Mouse (Mus musculus) layer of hippocampus, postnatal 14 days (tissue): ENCODE measurements around the gene Myh14. TPM values are rescaled to one million over a fixed set of nuclear protein-coding genes. Genes with fewer than 3 reads are reported as not detected.

Experiments
- DNase-seq, 2 experiments: peaks; one replicate each; pipeline ENCODE4 v3.0.0; 2021 to 2022; ENCODE audit warnings: low spot score in 2 of 2, mixed read lengths in 1 of 2
- total RNA-seq, 2 experiments: library from RNA; stranded (reverse); gene quantifications; 2 replicates each; pipeline ENCODE4 v1.2.3; 2021

Myh14 gene
- total RNA-seq, 2 experiments from 2014 or later = 20.9 to 24.6 TPM

DNA sequence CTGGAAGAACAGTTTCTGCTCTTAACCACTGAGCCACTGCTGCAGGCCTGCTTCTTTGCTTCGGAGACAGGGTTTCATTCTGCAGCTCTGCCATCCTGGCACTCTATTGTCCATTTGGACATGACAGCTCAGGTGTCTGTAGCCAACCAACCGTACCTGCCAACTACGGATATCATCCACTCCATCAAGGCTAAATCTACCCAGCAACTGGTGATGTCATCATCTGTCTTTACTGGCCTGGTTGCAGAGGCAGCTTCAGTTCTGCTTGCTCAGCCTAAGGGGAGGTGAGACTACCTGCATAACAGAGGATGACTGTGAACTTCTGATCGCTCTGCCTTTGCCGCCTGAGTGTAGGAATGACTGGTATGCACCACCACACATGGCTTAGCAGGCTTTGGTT is 1.6 kb upstream of the Myh14 start:
- peak in 1 of 2 experiments; percentile 36 for DNase-seq

- no peak for DNase-seq
Measured at GRCm38 (mm10) chr7:44669103-44669502, 1.5 kb downstream of the Myh14 start.

DNA sequence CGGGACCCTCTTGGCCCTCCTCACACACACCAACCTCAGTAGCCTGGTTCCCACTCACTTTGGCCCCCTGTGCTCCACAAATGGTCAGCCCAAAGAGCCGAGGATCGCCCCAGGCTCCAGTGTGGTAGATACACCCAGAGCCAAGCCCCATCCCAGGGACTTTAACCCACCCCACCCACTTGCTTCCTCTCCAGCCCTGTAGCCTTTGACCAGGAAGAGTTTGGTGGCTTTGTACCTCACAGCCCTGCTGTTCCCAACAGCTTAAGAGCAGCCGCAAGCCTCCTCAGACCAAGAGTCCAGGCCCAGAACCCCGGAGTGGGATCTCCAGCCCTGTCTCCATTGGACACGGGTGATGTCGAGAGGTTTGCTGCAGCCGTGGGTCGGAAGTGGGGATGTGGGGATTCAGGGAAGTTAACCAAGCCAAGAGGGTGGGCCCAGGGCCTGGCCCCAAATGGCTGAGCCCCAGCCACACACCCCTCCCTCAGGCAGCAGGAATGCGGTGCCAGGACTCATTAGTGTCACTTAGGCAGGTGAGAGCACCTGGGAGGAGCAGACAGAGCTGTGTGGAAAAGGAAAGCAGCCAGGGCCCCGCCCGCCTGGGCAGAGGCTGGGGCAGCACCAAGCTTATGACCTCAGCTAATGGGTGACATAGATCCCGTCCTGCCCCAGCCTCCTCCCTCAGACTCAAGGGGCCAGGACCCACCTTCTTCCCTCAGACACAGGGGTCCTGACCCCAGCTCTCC is 2.5 kb downstream of the Myh14 start:
- DNase-seq = no peak

- DNase-seq = no peak
Measured at GRCm38 (mm10) chr7:44666462-44666861, 4.2 kb downstream of the Myh14 start.

- no peak for DNase-seq
Measured at GRCm38 (mm10) chr7:44664731-44665130, 5.9 kb downstream of the Myh14 start.

- DNase-seq = no peak
Measured at GRCm38 (mm10) chr7:44663546-44663945, 7.1 kb downstream of the Myh14 start.

- DNase-seq = no peak
Measured at GRCm38 (mm10) chr7:44662569-44662968, 8.1 kb downstream of the Myh14 start.

GRCm38 (mm10) chr7:44662168-44662567 is 8.5 kb downstream of the Myh14 start:
- no peak for DNase-seq

- DNase-seq = peak; percentile 75 to 84
Measured at GRCm38 (mm10) chr7:44661219-44661618, 9.4 kb downstream of the Myh14 start.

GRCm38 (mm10) chr7:44655504-44655903 is 15.1 kb downstream of the Myh14 start:
- no peak for DNase-seq

DNA sequence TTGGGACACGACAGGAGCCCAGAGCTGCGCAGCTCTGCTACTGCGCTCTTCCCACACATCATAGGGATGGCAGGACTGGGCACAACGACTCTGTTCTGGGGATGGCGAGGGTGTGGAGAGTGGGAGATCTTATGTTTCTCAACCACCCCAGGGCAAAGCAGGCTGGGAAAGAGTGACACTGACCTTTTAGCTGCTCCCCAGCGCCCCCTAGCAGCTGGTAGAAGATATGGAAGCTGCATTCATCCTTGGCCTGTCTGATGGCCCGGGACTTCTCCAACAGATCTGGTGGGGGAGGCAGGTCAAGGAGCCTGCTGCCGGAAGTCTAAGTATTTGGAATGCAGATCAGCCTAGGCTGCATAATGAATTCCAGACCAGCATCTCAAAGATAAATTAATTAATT is 16.9 kb downstream of the Myh14 start:
- DNase-seq = no peak

GRCm38 (mm10) chr7:44651416-44651815 is 19.2 kb downstream of the Myh14 start:
- DNase-seq = no peak

DNA sequence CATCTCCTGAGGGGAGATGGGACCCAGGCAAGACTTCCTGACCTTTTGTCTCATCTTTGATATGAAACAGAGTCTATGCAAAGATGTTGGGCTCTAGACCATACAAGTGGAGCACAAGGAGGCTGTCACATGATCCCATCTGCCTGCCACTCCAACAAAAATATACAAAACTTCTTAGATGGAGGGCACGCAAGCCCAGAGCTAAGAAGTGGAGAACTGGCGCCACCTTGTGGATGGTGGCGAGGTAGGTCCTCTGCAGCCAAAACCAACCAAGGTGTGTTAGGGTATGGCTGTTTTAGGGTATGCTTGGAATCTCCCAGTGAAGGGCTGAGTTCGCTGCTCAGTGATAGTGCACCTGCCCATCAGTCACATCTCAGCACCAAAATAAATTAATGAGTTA is 20.7 kb downstream of the Myh14 start:
- DNase-seq = peak; percentile 54 to 55

GRCm38 (mm10) chr7:44649094-44649610 is 21.5 kb downstream of the Myh14 start:
- no peak for DNase-seq

DNA sequence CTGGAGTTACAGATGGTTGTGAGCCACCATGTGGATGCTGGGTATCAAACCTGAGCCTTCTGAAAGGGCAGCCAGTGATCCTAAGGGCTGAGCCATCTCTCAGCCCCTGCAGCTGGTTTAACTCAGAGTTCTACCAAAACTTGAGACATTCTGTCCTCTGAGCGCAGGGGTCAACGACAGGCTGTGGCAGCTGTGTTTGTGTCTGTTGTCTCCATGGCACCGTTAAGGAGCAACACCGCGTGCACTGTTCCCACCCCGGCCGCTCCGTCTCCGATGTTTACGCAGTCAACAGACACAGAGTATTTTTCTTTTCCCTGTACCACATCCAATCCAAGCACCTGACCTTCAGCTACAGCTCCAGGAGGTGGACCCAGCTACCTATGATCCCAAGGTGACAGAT is 22.9 kb downstream of the Myh14 start:
- DNase-seq = no peak

DNA sequence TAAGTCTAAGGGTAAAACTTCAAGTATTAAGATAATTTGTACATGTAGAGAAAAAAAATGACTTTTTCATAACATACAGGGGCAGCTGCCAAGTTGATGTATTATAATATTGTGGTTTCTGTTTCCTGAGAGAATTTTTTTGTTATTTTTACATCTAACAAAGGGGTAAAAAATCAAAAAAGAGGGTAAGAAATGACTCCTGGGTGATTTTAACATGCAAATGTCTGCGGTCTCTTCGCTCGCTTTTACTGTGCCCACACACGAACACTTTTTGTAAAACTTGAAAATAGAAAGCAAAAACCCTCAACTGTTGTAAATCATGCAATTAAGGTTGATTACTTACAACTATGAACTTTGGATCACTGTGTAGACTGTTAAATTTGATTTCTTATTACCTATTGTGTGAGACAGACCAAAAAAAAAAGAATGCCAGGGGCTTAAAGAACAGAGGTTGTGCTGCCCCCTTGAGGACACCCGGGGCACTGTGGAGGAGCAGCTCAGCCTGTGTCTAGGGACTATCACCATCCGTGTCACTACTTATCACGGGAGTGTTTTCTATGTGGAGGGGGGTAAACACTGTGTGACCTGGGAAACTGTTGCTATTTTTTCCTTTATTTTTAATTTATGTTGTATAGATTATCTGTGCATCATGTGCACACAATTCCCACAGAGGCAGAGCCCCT is 23.5 kb downstream of the Myh14 start:
- DNase-seq = peak; percentile 68 to 82

DNA sequence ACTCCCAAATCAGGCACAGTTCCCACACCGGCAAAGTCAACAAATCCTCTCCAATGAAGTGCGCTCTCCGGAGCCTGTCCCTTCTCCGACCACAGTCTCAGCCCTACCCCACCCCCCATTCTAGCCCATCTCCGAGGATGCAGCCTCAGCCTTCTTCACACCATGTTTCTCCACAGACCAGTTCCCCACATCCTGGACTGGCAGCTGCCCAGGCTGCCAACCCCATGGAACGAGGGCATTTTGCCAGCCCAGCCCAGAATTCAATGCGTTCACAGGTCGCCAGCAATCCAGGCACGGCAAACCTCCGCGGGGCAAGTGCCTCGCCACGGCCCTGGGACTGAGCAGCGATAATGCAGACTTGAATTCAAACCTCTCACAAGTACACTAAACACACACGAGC is 24.7 kb downstream of the Myh14 start:
- no peak for DNase-seq

- no peak for DNase-seq
Measured at GRCm38 (mm10) chr7:44645256-44645655, 25.4 kb downstream of the Myh14 start.

DNA sequence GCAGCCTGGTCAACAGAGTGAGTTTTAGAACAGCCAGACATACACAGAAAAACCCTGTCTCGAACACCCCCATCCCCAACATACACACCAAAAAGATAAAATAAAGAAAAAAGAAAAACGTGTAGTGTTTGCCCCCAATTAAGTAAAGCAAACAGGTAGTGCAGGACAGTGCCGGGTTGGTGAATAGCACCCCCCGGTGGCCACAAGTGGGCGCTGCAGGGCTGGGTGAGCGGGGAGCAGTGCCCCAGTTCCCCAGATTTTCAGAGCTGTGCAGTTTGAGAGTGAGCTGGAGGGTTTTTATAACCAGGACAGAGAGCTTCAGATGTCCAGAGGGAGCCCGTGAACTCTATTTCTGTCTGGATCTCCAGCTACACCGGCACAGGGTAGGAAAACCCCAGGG is 28.8 kb downstream of the Myh14 start:
- peak; percentile 30 to 50 for DNase-seq

- no peak for DNase-seq
Measured at GRCm38 (mm10) chr7:44640843-44641605, 29.6 kb downstream of the Myh14 start.

- no peak for DNase-seq
Measured at GRCm38 (mm10) chr7:44638663-44639062, 32.0 kb downstream of the Myh14 start.

- DNase-seq = no peak
Measured at GRCm38 (mm10) chr7:44636684-44637083, 34.0 kb downstream of the Myh14 start.
